17 mouse cellular contexts compared by ENCODE assay signal in the genomic region with DNA sequence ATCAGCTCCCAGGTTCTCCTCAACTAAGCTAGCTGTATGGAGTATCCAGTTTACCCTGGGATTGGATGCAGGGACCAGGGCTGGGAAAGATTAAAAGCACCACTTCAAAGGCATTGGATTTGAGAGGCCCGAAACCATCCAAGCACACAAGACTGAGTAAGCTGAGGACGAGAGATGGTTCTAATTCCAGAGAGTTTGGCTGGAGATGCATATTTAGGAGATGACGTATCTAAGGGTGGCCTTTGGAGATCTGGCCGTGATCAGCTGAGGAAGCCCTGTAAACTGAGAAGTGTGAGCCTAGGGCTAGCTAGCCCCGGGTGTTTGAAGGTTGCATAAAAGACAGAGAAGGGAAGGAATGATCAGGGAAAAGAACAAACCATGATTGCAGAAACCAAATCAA.
"Had no signal": no experiment of that assay in that cellular context is flagged by ENCODE, and none has a peak within 500 bp of the region (broad histone marks: within the 10 kb centered on the region; RNA-seq: fewer than 3 reads in every experiment).

No protein-coding gene starts in this region.

- H3K9me3 ChIP-seq: liver, embryonic 13.5 days; lung, embryonic 15.5 days; megakaryocyte, embryonic 14.5 days; midbrain, embryonic 15.5 days; neural tube, embryonic 12.5 days had no signal

- H3K36me3 ChIP-seq: liver, embryonic 13.5 days; lung, embryonic 15.5 days; midbrain, embryonic 15.5 days; neural tube, embryonic 12.5 days had no signal

- ATAC-seq: intestine, postnatal 0 days; liver, postnatal 0 days; midbrain, embryonic 15.5 days had no signal

- DNase-seq: kidney, adult 8-10 months; kidney, postnatal 10 days; kidney, postnatal 4 days; left cerebral cortex, postnatal 4 days; liver; liver, embryonic 13.5 days; liver, postnatal 0 days; retina, postnatal 1 day; right cerebral cortex, postnatal 4 days had no signal

- H3K4me2 ChIP-seq: liver, embryonic 13.5 days; lung, embryonic 15.5 days; midbrain, embryonic 11.5 days; midbrain, embryonic 15.5 days; neural tube, embryonic 12.5 days had no signal

- H3K4me1 ChIP-seq: liver, embryonic 13.5 days; midbrain, embryonic 15.5 days; neural tube, embryonic 12.5 days had no signal

- H3K4me3 ChIP-seq: layer of hippocampus, adult 2 months; liver, embryonic 13.5 days; lung, embryonic 15.5 days; megakaryocyte, embryonic 14.5 days; midbrain, embryonic 15.5 days; neural tube, embryonic 12.5 days had no signal

- H3K9ac ChIP-seq: liver, embryonic 13.5 days; liver, postnatal 0 days; lung, embryonic 15.5 days; midbrain, embryonic 15.5 days; neural tube, embryonic 12.5 days had no signal

- H3K27me3 ChIP-seq: liver, embryonic 13.5 days; lung, embryonic 15.5 days; midbrain, embryonic 15.5 days; neural tube, embryonic 12.5 days had no signal

- H3K27ac ChIP-seq: layer of hippocampus, adult 2 months; liver, embryonic 13.5 days; lung, embryonic 15.5 days; macrophage; midbrain, embryonic 15.5 days; neural tube, embryonic 12.5 days had no signal
